Mouse (Mus musculus) stomach, embryonic 14.5 days (tissue): ENCODE measurements at regions not wholly inside any gene's neighbourhood (a gene's known extent, or its start where the extent isn't known, plus 50 kb on each side); places are given as distances from the start of the nearest gene placed in this dataset.

Source experiments
- ATAC-seq: fragments of 200-750 bp; cut with Nextera tagmentation; 2 replicates; pipeline ENCODE4 v1.8.0; 2017; ENCODE audit warnings: low read depth, moderate TSS enrichment; ENCODE audit not compliant: insufficient number of reproducible peaks, insufficient read depth, low FRiP score
- H3K27ac ChIP-seq: fragments of 300-500 bp; sonication (generic); 2 replicates; pipeline ENCODE4 v1.5.1; 2014; ENCODE audit warnings: mild to moderate bottlenecking, low read length, moderate library complexity, mixed read lengths
- H3K27me3 ChIP-seq: fragments of 300-500 bp; sonication (generic); 2 replicates; pipeline ENCODE4 v1.6.1; 2014; ENCODE audit warnings: low read length, control low read depth, mixed read lengths; ENCODE audit not compliant: control insufficient read depth, insufficient read depth
- H3K36me3 ChIP-seq: fragments of 300-500 bp; sonication (generic); 2 replicates; pipeline ENCODE4 v1.6.1; 2014; ENCODE audit warnings: mild to moderate bottlenecking, control low read depth, low read length, moderate library complexity, mixed read lengths; ENCODE audit not compliant: control insufficient read depth, insufficient read depth
- H3K4me1 ChIP-seq: fragments of 300-500 bp; sonication (generic); 2 replicates; pipeline ENCODE4 v1.6.1; 2014; ENCODE audit warnings: low read length, control low read depth, mixed read lengths; ENCODE audit not compliant: control insufficient read depth, insufficient read depth
- H3K4me2 ChIP-seq: fragments of 300-500 bp; sonication (generic); replicated peaks from 2 replicates; pipeline ENCODE4 v1.6.1; 2014; ENCODE audit warnings: low read depth, low read length, control low read depth
- H3K4me3 ChIP-seq: fragments of 300-500 bp; sonication (generic); 2 replicates; pipeline ENCODE4 v1.5.1; 2014; ENCODE audit warnings: low read depth, low read length, control low read depth
- H3K9ac ChIP-seq: fragments of 300-500 bp; sonication (generic); replicated peaks from 2 replicates; pipeline ENCODE4 v1.6.1; 2014; ENCODE audit warnings: low read depth, mild to moderate bottlenecking, control low read depth, low read length, moderate library complexity, mixed read lengths
- H3K9me3 ChIP-seq: fragments of 300-500 bp; sonication (generic); 2 replicates; pipeline ENCODE4 v1.6.1; 2016; ENCODE audit warnings: low read depth, low read length, control low read depth; ENCODE audit not compliant: control insufficient read depth
- WGBS: fragments of 180-500 bp; shearing (Covaris S2); extraction: QIAGEN DNeasy Blood & Tissue Kit; methylation state at CpG from one replicate; pipeline ENCODE4 v1.1.7; 2014; 5-methylcytosine and 5-hydroxymethylcytosine counted together

- Histone ChIP-seq H3K27me3 (no peaks in the 10 kb centered on the region), H3K4me2 (no peak overlapping the region), H3K4me3 (no peak overlapping the region), H3K4me1 (peaks cover 5% of the 10 kb centered on the region), H3K27ac (no peak overlapping the region), H3K9me3 (no peaks in the 10 kb centered on the region), H3K9ac (no peak overlapping the region), H3K36me3 (no peaks in the 10 kb centered on the region)
- WGBS: 39% methylated on average over 2 of the region's 2 CpGs
- no peak for ATAC-seq
Measured at GRCm38 (mm10) chr7:36155576-36155975, 352.8 kb upstream of the Zfp507 start.

GRCm38 (mm10) chr7:36155159-36155558, 352.4 kb upstream of the Zfp507 start:
- WGBS: 69% methylated on average over 6 of the region's 6 CpGs
- no peaks in the 10 kb centered on the region for H3K9me3 ChIP-seq
- H3K4me3 ChIP-seq: no peak overlapping the region
- peaks cover 5% of the 10 kb centered on the region for H3K4me1 ChIP-seq
- no peaks in the 10 kb centered on the region for H3K36me3 ChIP-seq
- no peak overlapping the region for H3K4me2 ChIP-seq
- no peaks in the 10 kb centered on the region for H3K27me3 ChIP-seq
- no peak overlapping the region for H3K9ac ChIP-seq
- ATAC-seq: no peak
- no peak overlapping the region for H3K27ac ChIP-seq

GRCm38 (mm10) chr7:36150871-36151560, 348.2 kb upstream of the Zfp507 start:
- no peak overlapping the region for H3K9ac ChIP-seq
- no peaks in the 10 kb centered on the region for H3K27me3 ChIP-seq
- no peak overlapping the region for H3K27ac ChIP-seq
- WGBS: 47% methylated on average over 12 of the region's 12 CpGs
- H3K36me3 ChIP-seq: no peaks in the 10 kb centered on the region
- ATAC-seq: no peak
- H3K4me3 ChIP-seq: no peak overlapping the region
- no peaks in the 10 kb centered on the region for H3K9me3 ChIP-seq
- no peak overlapping the region for H3K4me2 ChIP-seq
- no peaks in the 10 kb centered on the region for H3K4me1 ChIP-seq

DNA sequence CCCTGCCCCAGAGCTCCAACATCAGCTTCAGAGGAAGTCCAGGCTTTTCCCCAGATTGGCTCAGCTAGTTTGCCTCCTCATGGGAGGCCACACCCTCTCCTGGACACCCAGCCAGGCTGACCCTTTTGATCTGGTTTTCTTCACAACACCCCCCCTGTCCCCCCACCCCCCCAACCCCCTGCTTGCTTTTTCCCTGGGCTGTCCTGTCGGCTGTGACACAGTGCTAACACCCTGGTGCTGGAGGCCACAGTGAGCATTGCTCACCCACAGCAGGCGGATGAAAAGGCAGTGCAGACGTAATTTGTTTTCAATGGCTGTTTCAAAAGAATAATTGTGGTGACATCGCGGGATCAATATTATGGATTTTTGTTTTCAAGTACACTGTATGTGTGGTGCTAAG, 333.8 kb upstream of the Zfp507 start:
- peak; percentile 53; the same call in 1 of the 2 replicates for ATAC-seq
- 36% methylated on average over 5 of the region's 5 CpGs for WGBS
- no peak overlapping the region for H3K4me2 ChIP-seq

DNA sequence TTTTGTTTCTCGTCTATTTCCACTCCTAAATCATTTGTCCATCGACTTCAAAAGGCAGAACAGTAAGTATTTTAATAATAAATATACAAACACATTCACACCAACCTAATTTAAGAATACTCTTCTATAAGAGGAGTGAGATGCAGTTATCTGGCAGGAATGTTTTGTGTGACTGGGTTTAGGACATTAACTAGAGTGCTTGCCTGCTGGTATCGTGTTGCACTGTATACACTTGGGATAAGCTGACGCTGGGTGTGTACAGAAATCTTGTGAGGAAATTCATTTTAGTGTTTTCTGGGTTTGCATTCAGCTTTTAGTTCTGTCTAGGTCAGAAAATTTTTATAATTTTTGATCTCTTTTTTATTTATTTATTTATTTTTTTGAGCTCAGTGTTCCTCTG, 331.8 kb upstream of the Zfp507 start:
- H3K4me2 ChIP-seq: no peak overlapping the region
- peaks cover 26% of the 10 kb centered on the region; the same call in 1 of the 2 replicates for H3K4me1 ChIP-seq
- 39% methylated on average over 4 of the region's 4 CpGs for WGBS
- no peak for ATAC-seq
- no peaks in the 10 kb centered on the region for H3K36me3 ChIP-seq
- H3K4me3 ChIP-seq: no peak overlapping the region
- H3K27ac ChIP-seq: no peak overlapping the region; the same call in 1 of the 2 replicates
- H3K9me3 ChIP-seq: no peaks in the 10 kb centered on the region
- H3K9ac ChIP-seq: no peak overlapping the region
- no peaks in the 10 kb centered on the region for H3K27me3 ChIP-seq

More for the DNA sequence above, 333.8 kb upstream of the Zfp507 start:
- no peak overlapping the region for H3K27ac ChIP-seq
- H3K36me3 ChIP-seq: no peaks in the 10 kb centered on the region
- H3K9ac ChIP-seq: no peak overlapping the region
- peaks cover 26% of the 10 kb centered on the region; the same call in 1 of the 2 replicates for H3K4me1 ChIP-seq
- no peak overlapping the region for H3K4me3 ChIP-seq
- no peaks in the 10 kb centered on the region for H3K27me3 ChIP-seq
- no peaks in the 10 kb centered on the region for H3K9me3 ChIP-seq

- Histone ChIP-seq H3K9me3 (no peaks in the 10 kb centered on the region), H3K36me3 (no peaks in the 10 kb centered on the region), H3K4me3 (no peak overlapping the region), H3K4me1 (peaks cover 26% of the 10 kb centered on the region; the same call in 1 of the 2 replicates), H3K27ac (peak overlapping the region; percentile 76), H3K4me2 (0 out of 2 replicates have a peak overlapping the region, but pooled peaks have one; percentile 0), H3K27me3 (no peaks in the 10 kb centered on the region), H3K9ac (no peak overlapping the region)
- peak; percentile 75; the same call in 1 of the 2 replicates for ATAC-seq
- WGBS: 5% methylated on average over 8 of the region's 8 CpGs
Measured at GRCm38 (mm10) chr7:36133658-36134143, 330.9 kb upstream of the Zfp507 start.

DNA sequence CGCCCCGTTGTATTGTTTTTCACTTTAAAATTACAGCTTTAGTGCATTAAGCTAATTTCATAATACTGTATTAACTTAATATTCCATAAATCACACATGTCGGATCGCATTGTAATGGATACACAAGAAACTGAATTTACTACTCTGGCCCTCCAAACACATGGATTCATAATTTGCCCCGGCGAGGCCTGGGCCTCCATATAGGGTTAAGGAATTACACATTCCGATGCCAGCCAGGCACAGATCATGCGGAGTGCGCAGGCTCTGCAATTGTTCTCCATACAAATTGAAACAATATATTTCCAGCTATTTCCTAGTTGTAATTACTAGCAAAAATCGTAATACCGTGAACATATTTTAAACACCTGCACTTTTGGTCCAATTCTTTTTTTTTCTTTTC, 330.2 kb upstream of the Zfp507 start:
- H3K36me3 ChIP-seq: no peaks in the 10 kb centered on the region
- no peak overlapping the region for H3K4me2 ChIP-seq
- H3K4me3 ChIP-seq: no peak overlapping the region
- 57% methylated on average over 11 of the region's 11 CpGs for WGBS
- H3K27ac ChIP-seq: no peak overlapping the region; the same call in 1 of the 2 replicates
- no peaks in the 10 kb centered on the region for H3K27me3 ChIP-seq
- no peak for ATAC-seq
- no peak overlapping the region for H3K9ac ChIP-seq
- no peaks in the 10 kb centered on the region for H3K9me3 ChIP-seq
- peaks cover 26% of the 10 kb centered on the region; the same call in 1 of the 2 replicates for H3K4me1 ChIP-seq

DNA sequence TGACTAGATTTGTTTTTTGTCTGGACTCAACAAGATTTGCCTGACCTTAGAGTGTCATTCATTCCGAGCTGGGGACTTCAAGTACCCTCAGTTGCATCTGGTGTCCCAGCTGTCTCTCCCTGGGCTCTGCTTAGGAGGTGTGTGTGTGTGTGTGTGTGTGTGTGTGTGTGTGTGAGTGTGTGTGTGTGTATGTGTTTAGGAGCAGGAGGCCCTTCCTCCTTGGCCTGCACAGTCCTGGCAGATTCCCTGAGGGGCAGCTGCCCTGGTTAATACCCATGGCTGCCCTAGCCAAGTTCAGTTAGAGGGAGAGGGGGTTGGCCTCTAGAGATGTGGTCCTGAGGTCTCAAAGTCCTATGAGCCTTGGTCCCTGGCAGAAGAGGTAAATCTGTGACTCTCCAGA, 329.8 kb upstream of the Zfp507 start:
- Histone ChIP-seq H3K4me2 (no peak overlapping the region), H3K4me1 (peaks cover 26% of the 10 kb centered on the region; the same call in 1 of the 2 replicates), H3K27ac (no peak overlapping the region; the same call in 1 of the 2 replicates), H3K9ac (no peak overlapping the region), H3K36me3 (no peaks in the 10 kb centered on the region), H3K27me3 (no peaks in the 10 kb centered on the region), H3K9me3 (no peaks in the 10 kb centered on the region), H3K4me3 (no peak overlapping the region)
- 46% methylated on average over 1 of the region's 1 CpGs for whole genome bisulfite sequencing
- ATAC-seq: no peak
